Mouse (Mus musculus) spleen, postnatal 4 days (tissue): ENCODE measurements around the gene Klk13.

Experiments
- DNase-seq, 2 experiments: peaks; one replicate each; pipeline ENCODE4 v3.0.0; 2022; ENCODE audit warnings: low spot score in 2 of 2

Klk13 gene

DNA sequence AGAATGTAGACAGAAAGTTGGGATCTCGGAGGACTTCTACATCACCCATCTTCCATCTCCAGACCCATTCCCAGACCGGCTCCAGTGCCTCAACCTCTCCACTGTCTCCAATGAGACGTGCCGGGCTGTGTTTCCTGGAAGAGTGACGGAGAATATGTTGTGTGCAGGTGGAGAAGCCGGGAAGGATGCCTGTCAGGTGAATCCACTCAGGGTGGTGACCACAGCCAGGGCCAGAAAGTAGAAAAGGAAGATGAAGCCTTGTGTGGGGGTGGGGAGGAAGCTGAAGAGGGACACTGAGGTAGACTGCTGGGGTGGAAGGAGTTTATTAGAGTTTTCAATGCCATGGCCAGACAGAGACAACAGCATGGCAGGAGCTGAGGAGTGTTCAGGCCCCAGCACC, 59.5 kb downstream of the Klk13 start:
- DNase-seq: peak; percentile 0 to 43

DNA sequence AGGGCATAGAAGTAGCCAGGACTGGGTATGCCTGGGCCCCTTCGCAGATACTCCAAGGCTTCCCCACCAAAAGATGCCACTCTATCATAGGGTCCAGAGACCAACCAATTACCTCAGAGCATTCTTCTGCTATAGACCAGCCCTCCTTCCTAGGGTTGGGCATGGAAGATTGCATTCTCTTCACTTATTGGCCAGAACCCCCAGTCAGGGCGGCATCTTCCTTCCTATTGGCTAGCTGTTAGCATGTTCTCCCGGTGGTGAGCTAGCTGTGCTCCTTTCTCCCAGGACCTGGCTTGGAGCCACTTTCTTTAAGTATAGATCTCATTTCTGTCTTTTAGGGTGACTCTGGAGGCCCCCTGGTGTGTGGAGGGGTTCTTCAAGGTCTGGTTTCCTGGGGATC, 60.5 kb downstream of the Klk13 start:
- DNase-seq: peak; percentile 7 to 34

GRCm38 (mm10) chr7:43774364-43774763, 62.0 kb downstream of the Klk13 start, which contains the start of gene Klk11:
Gene Klk11, plus strand, starts transcription at chr7:43774604.
- DNase-seq: peak; percentile 8 to 50

- DNase-seq: peak; percentile 8 to 56
Measured at GRCm38 (mm10) chr7:43774802-43775201, 62.4 kb downstream of the Klk13 start.

DNA sequence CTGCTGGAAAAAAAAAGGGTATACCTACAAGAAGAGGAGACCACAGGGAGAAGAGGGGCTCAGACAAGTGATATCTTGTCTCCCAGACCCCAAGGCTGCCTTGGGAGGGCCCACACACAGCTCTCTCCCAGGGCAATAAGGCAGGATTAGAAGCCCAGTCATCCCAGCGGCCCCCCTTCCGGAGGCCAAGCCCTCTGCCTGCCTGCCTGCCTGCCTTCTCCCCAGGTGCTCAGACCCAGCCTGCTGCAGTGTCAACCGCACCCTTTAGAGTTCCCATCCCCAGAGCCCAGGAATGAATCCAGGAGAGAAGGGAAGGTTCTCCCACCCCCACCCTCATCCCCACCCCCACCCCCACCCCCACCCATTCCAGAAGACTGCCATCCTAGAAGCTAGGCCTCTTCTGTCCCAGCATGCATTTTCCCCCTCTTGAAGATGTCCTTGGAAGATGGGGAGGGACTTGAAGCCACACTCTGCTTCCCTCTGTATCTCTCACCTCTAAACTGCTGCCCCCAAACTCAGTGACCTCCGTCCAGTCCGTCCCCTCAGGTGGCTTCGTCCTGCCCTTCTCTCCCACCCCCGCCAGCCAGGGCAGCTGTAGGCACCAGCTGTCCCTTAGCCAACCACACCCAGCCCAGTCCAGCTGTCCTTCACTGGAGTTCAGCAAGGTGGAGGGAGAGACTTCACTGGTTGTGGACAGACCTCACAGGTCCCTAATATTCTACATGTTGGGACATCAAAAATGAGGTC, 63.1 kb downstream of the Klk13 start:
- DNase-seq: peak; percentile 11 to 56

DNA sequence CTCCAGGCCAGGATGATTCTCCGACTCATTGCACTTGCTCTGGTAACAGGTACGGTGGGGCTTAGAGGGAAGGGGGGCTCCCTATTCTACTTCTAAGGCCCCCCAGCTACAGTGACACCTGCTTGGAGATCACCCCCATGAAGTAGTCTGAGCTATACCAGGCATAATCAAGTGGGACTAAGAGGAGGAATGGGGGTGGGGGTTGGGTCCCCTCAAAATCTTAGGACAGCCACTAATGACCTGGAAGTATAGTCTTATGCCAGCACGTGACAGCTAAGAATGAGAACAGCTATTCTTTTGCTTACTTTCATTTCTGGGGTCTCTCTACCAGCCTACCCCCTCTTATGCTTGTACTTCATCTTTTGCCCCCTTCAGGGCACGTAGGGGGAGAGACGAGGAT, 64.1 kb downstream of the Klk13 start:
- DNase-seq: peak in 1 of 2 experiments; percentile 51
